Mouse (Mus musculus) heart, embryonic 12.5 days (tissue): ENCODE data around the gene Gja4. TPM values are rescaled to one million over a fixed set of nuclear protein-coding genes. Genes with fewer than 3 reads are reported as not detected.
A peak's percentile ranks its signal among the peaks of the same experiment; 100 is the strongest.

Experiments used
- ATAC-seq: fragments of 200-750 bp; cut with Nextera tagmentation; 2 replicates; pipeline ENCODE4 v1.8.0; 2017; ENCODE audit warnings: moderate TSS enrichment, moderate library complexity; ENCODE audit not compliant: insufficient number of reproducible peaks, low FRiP score
- H3K27ac ChIP-seq: fragments of 300-500 bp; sonication (generic); 2 replicates; pipeline ENCODE4 v1.5.1; 2016; ENCODE audit warnings: mild to moderate bottlenecking, moderate library complexity; ENCODE audit not compliant: poor library complexity, severe bottlenecking
- H3K27me3 ChIP-seq: fragments of 300-500 bp; sonication (generic); replicated peaks from 2 replicates; pipeline ENCODE4 v1.6.1; 2016; ENCODE audit warnings: mild to moderate bottlenecking, moderate library complexity
- H3K36me3 ChIP-seq: fragments of 300-500 bp; sonication (generic); 2 replicates; pipeline ENCODE4 v1.6.1; 2016; ENCODE audit warnings: mild to moderate bottlenecking, moderate library complexity
- H3K4me1 ChIP-seq: fragments of 300-500 bp; sonication (generic); replicated peaks from 2 replicates; pipeline ENCODE4 v1.6.1; 2016; ENCODE audit warnings: mild to moderate bottlenecking
- H3K4me2 ChIP-seq: fragments of 300-500 bp; sonication (generic); 2 replicates; pipeline ENCODE4 v1.6.1; 2016; ENCODE audit warnings: mild to moderate bottlenecking, moderate library complexity
- H3K4me3 ChIP-seq: fragments of 300-500 bp; sonication (generic); 2 replicates; pipeline ENCODE4 v1.5.1; 2016; ENCODE audit warnings: mild to moderate bottlenecking
- H3K9ac ChIP-seq: fragments of 300-500 bp; sonication (generic); 2 replicates; pipeline ENCODE4 v1.6.1; 2016; ENCODE audit warnings: mild to moderate bottlenecking, moderate library complexity
- H3K9me3 ChIP-seq: fragments of 300-500 bp; sonication (generic); replicated peaks from 2 replicates; pipeline ENCODE4 v1.6.1; 2016; ENCODE audit warnings: mild to moderate bottlenecking, moderate library complexity
- WGBS: fragments of 180-500 bp; shearing (Covaris S2); methylation state at CpG from one replicate; pipeline ENCODE4 v1.1.7; 2016; 5-methylcytosine and 5-hydroxymethylcytosine counted together
- polyA plus RNA-seq: library from polyadenylated mRNA; unstranded; fragments of >200 nt; fragmentation: Nextera tagmentation; extraction: Ambion mirVana; gene quantifications from 2 replicates; pipeline ENCODE4 v1.2.1, GENCODE M21; 2016

Gene Gja4
- 33.1 and 37.7 TPM in 2 replicates for polyA plus RNA-seq

DNA sequence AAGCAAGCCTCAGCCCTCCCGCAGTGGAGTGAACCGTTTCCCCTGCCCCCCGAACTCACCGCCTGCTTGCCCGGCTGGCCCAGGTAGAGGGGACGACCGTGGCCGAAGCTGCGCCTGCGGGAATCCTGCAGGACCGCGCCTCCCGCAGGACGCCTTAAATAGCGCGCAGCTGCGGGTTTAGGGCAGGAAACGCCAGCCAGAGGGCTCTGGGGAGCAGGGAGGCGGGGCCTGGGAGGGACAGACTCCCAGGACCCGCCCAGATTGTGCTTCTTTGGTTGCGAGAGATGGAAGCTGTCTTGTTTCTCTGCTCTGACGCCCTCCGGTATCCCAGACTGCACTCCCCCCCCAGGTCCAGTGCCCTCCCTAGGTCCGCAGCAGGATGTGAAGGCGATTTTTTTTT is at the start of gene Gja4:
Gene Gja4 (minus strand): TSS at position 179 of the 400 bp plus-strand sequence.
- ATAC-seq: peak; percentile 77
- Histone ChIP-seq H3K27me3 (peaks cover 43% of the 10 kb centered on the region), H3K36me3 (no peaks in the 10 kb centered on the region), H3K4me3 (peak within 1 kb of the TSS; percentile 57), H3K9me3 (no peaks in the 10 kb centered on the region), H3K4me1 (0 out of 2 replicates have a peak, but pooled peaks cover 8% of the 10 kb centered on the region), H3K9ac (peak within 1 kb of the TSS; percentile 76), H3K27ac (no peak within 1 kb of the TSS), H3K4me2 (peak within 1 kb of the TSS; percentile 84)
- 1% methylated on average over 25 of the region's 25 CpGs for WGBS

GRCm38 (mm10) chr4:127363331-127363730 is 49.5 kb upstream of the Gja4 start:
- H3K4me3 ChIP-seq: no peak overlapping the region
- peaks cover 15% of the 10 kb centered on the region for H3K27me3 ChIP-seq
- peaks cover 25% of the 10 kb centered on the region for H3K4me1 ChIP-seq
- ATAC-seq: no peak
- H3K36me3 ChIP-seq: no peaks in the 10 kb centered on the region
- no peak overlapping the region for H3K4me2 ChIP-seq
- WGBS: 57% methylated on average over 4 of the region's 4 CpGs
- H3K9ac ChIP-seq: no peak overlapping the region
- no peaks in the 10 kb centered on the region for H3K9me3 ChIP-seq
- H3K27ac ChIP-seq: no peak overlapping the region

- ATAC-seq: no peak
- peaks cover 18% of the 10 kb centered on the region for H3K4me1 ChIP-seq
- no peak overlapping the region for H3K4me3 ChIP-seq
- 80% methylated on average over 3 of the region's 3 CpGs for WGBS
- no peak overlapping the region for H3K4me2 ChIP-seq
- no peaks in the 10 kb centered on the region for H3K9me3 ChIP-seq
- no peak overlapping the region for H3K27ac ChIP-seq
- no peak overlapping the region for H3K9ac ChIP-seq
- peaks cover 17% of the 10 kb centered on the region for H3K27me3 ChIP-seq
- no peaks in the 10 kb centered on the region for H3K36me3 ChIP-seq
These were observed 48.7 kb upstream of the Gja4 start for GRCm38 (mm10) chr4:127362520-127362919.

DNA sequence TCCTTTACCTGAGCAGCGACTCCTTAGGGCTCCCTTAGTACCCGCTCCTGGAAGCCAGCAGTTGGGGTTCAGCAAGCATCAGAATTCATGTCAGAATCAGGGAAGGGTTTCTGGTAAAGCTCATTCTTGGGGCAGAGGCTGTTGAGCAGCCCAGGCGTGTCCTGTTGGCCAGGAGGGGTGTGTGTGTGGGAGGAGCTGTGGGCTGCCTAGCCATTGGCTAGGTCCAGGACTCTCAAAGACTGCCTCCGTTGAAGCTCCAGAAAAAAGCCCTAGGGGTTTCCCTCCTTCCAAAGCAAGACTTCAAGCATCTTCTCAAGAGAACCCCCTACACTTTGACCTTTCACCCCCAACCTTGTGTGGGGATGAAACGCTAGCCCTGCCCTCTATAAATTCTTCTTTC is 44.2 kb upstream of the Gja4 start, which contains the start of gene Gjb5:
Gene Gjb5 (minus strand): TSS at position 164 of the 400 bp plus-strand sequence.
- peak within 1 kb of the TSS; percentile 26; the same call in 1 of the 2 replicates for H3K4me2 ChIP-seq
- H3K36me3 ChIP-seq: no peaks in the 10 kb centered on the region
- H3K27me3 ChIP-seq: peaks cover 25% of the 10 kb centered on the region
- no peak for ATAC-seq
- peaks cover 23% of the 10 kb centered on the region for H3K4me1 ChIP-seq
- 17% methylated on average over 5 of the region's 5 CpGs for WGBS
- H3K27ac ChIP-seq: no peak within 1 kb of the TSS
- H3K9ac ChIP-seq: no peak within 1 kb of the TSS
- no peaks in the 10 kb centered on the region for H3K9me3 ChIP-seq
- no peak within 1 kb of the TSS for H3K4me3 ChIP-seq

DNA sequence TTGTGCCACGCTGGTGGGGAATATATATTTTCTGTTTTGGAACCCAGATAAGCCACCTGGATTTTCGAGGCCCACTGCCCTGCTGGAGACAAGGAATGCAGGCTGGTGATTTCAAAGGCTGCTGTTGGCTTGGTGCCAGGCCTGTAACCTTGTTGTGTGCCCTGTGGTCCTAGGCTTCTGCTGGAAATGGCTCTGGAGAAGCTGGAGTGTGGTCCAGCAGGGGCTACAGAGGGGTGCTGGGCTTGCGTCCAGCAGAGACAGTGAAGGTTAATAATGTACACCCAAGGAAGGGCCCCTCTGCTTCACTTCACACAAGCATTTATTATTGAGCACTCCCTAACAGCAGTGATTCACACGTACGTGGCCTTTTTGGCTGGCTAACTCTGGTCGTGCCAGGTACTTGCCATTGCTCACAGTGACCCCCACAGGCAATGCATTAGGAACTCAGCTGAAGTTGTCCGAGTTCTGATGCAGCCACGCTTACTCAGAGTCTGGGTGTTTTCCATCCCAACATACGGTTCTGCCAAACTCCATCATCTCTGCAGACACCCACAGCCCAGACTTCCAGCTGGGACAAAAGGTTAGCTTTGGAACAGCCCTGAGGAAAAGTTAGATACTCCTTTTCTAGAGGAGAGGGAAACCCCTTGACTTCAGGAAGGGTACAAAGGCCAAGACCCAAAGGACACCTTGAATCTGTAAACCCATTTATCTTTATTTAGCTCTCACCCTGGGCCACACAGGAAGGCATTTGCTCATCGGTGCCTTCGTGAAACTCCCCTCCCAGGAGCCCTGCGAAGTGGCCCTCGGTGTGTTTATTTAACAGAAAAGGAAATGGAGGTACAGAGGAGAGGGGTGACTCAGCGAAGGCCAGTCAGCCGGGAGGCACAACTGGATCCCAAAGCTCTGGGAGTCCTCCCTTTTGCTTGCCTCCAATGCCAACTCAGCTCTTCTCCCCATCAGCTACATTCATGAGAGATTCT is 41.0 kb upstream of the Gja4 start:
- ATAC-seq: peak; percentile 12; the same call in 1 of the 2 replicates
- no peak overlapping the region for H3K4me3 ChIP-seq
- no peak overlapping the region for H3K4me2 ChIP-seq
- H3K9ac ChIP-seq: no peak overlapping the region
- H3K4me1 ChIP-seq: peaks cover 20% of the 10 kb centered on the region
- H3K27ac ChIP-seq: 0 out of 2 replicates have a peak overlapping the region, but pooled peaks have one; percentile 28
- WGBS: 44% methylated on average over 15 of the region's 15 CpGs
- no peaks in the 10 kb centered on the region for H3K9me3 ChIP-seq
- peaks cover 23% of the 10 kb centered on the region for H3K27me3 ChIP-seq
- H3K36me3 ChIP-seq: no peaks in the 10 kb centered on the region

DNA sequence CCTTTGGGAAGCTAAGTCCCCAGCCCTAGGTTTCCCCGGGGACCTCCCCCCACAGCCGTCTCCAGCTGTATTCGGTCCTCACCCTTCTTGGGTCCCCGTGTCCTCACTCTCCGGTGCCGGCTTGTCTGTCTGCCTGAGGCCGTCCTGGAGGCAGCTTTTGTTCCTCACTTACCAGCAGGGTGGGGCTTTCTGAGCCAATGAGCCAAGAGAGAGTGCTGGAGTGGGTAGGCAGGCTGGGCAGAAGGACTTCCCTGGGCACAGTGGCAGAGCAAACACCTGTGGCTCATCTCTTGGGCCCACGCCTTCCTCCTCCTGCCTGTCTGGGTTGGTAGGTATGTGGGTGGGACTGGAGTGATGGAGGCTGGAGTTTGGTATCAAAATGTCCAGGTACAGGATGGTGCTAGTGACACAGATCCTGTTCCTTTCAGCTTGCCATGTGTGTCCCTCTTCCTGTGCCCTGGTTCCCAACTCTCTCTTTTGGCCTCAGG is 40.2 kb upstream of the Gja4 start, which contains the start of gene Gjb4:
Gene Gjb4 (minus strand): TSS at position 131 of the 488 bp plus-strand sequence.
- 57% methylated on average over 8 of the region's 8 CpGs for WGBS
- no peaks in the 10 kb centered on the region for H3K9me3 ChIP-seq
- H3K4me1 ChIP-seq: peaks cover 20% of the 10 kb centered on the region
- H3K27ac ChIP-seq: 0 out of 2 replicates have a peak within 1 kb of the TSS, but pooled peaks have one; percentile 28
- H3K4me2 ChIP-seq: no peak within 1 kb of the TSS
- H3K9ac ChIP-seq: no peak within 1 kb of the TSS
- ATAC-seq: no peak
- peaks cover 15% of the 10 kb centered on the region for H3K27me3 ChIP-seq
- H3K4me3 ChIP-seq: no peak within 1 kb of the TSS
- H3K36me3 ChIP-seq: no peaks in the 10 kb centered on the region

DNA sequence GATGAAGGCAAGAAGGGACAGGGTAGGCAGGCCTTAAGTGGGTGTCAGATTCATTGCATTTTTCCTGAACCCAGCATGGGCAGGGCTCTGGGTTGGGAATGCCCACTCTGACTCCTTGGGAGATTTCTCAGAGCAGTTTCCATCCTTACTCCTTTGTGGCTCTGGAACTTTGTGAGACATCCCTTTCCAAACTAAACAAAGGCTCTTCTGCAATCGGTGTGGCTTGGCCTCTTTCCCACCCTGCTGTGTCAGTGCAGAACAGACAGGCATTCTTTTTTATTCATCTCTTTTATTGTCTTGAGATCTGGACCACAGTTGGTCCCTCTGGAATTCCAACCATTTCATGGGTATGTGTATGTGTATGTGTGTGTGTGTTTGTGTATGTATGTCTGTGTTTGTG is 38.8 kb upstream of the Gja4 start:
- no peak overlapping the region for H3K9ac ChIP-seq
- peaks cover 9% of the 10 kb centered on the region; the same call in 1 of the 2 replicates for H3K27me3 ChIP-seq
- no peak overlapping the region for H3K4me2 ChIP-seq
- no peak for ATAC-seq
- H3K36me3 ChIP-seq: no peaks in the 10 kb centered on the region
- no peak overlapping the region for H3K4me3 ChIP-seq
- H3K4me1 ChIP-seq: peaks cover 20% of the 10 kb centered on the region
- H3K9me3 ChIP-seq: no peaks in the 10 kb centered on the region
- H3K27ac ChIP-seq: no peak overlapping the region
- WGBS: 41% methylated on average over 1 of the region's 1 CpGs

- 62% methylated on average over 4 of the region's 4 CpGs for WGBS
- Histone ChIP-seq H3K9me3 (0 out of 2 replicates have a peak, but pooled peaks cover 4% of the 10 kb centered on the region), H3K4me3 (no peak overlapping the region), H3K9ac (no peak overlapping the region), H3K4me1 (peaks cover 13% of the 10 kb centered on the region), H3K27me3 (no peaks in the 10 kb centered on the region), H3K27ac (no peak overlapping the region), H3K36me3 (no peaks in the 10 kb centered on the region), H3K4me2 (no peak overlapping the region)
- ATAC-seq: no peak
These were observed 35.9 kb upstream of the Gja4 start for GRCm38 (mm10) chr4:127349560-127350300.

GRCm38 (mm10) chr4:127345000-127345399 is 31.2 kb upstream of the Gja4 start:
- WGBS: 71% methylated on average over 5 of the region's 5 CpGs
- ATAC-seq: no peak
- H3K4me3 ChIP-seq: no peak overlapping the region
- H3K4me2 ChIP-seq: no peak overlapping the region
- no peaks in the 10 kb centered on the region for H3K4me1 ChIP-seq
- H3K27ac ChIP-seq: no peak overlapping the region
- no peaks in the 10 kb centered on the region; the same call in 1 of the 2 replicates for H3K27me3 ChIP-seq
- H3K9ac ChIP-seq: no peak overlapping the region
- no peaks in the 10 kb centered on the region for H3K36me3 ChIP-seq
- 0 out of 2 replicates have a peak, but pooled peaks cover 4% of the 10 kb centered on the region for H3K9me3 ChIP-seq

- Histone ChIP-seq H3K27me3 (no peaks in the 10 kb centered on the region; the same call in 1 of the 2 replicates), H3K27ac (no peak overlapping the region), H3K4me2 (no peak overlapping the region), H3K4me1 (no peaks in the 10 kb centered on the region), H3K36me3 (no peaks in the 10 kb centered on the region), H3K9me3 (0 out of 2 replicates have a peak, but pooled peaks cover 4% of the 10 kb centered on the region), H3K4me3 (no peak overlapping the region), H3K9ac (no peak overlapping the region)
- ATAC-seq: no peak
- 48% methylated on average over 6 of the region's 6 CpGs for WGBS
These were observed 27.5 kb upstream of the Gja4 start for GRCm38 (mm10) chr4:127341372-127341771.
